Mouse (Mus musculus) testis, adult 10 weeks (tissue): ENCODE data around the gene Abcg3. TPM values are rescaled to one million over a fixed set of nuclear protein-coding genes. Genes with fewer than 3 reads are reported as not detected.

Experiments used
- polyA plus RNA-seq: library from polyadenylated mRNA; stranded (reverse); fragments of 350-450 nt; fragmentation: Illumina TruSeq; extraction: RNeasy Lipid Tissue Mini Kit (QIAGEN cat#74804); gene quantifications from one replicate; pipeline ENCODE4 v1.2.3, GENCODE M21; 2014; ENCODE audit warnings: low read depth, low replicate concordance

The Abcg3 gene
- 1.2 TPM for polyA plus RNA-seq

GRCm38 (mm10) chr5:104982535-104982934 lies at the start of gene Abcg3:
TSS of gene Abcg3 (minus strand) at chr5:104982718.

Other genes with a start within 250 kb of the Abcg3 start
- 38.5 TPM for gene Zfp951, start 122.6 kb downstream of the Abcg3 start, polyA plus RNA-seq
- gene Gbp9, start 156.8 kb upstream of the Abcg3 start, polyA plus RNA-seq: 1.3 TPM
- 0.87 TPM for gene Gbp8, start 156.8 kb upstream of the Abcg3 start, polyA plus RNA-seq
- gene Gbp4, start 156.9 kb upstream of the Abcg3 start, polyA plus RNA-seq: 1.1 TPM